Mouse (Mus musculus): ENCODE data around the gene Clint1. TPM values are rescaled to one million over a fixed set of nuclear protein-coding genes. Genes with fewer than 3 reads are reported as not detected.

The Clint1 gene
- polyA plus RNA-seq, 1 experiment from 2014 or later, result 41.6 TPM

DNA sequence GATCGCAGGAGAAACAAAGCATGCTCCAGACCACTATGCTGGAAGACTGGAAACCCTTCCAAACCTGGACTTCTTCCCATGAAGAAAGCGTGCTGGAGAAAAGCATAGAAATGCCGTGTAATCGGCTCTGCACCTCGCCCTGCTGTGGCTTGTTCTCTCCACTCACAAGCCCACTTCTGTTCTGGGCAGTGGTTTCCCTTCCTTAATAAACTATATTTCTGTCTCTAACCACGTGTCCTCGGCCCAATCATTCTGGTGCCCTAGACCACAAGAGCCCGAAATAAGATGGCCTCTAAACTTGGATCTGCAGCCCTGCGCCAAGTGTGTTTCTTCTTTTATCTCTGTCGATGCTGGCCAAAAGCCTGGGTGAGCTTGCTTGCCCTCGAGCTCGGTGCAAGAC, 44.0 kb upstream of the Clint1 start:
- Histone ChIP-seq H3K4me1 (ENCODE audit: insufficient read depth, low read depth, low read length) (no peaks in the 10 kb centered on the region), H3K36me3 (ENCODE audit: insufficient read depth, low read length) (no peaks in the 10 kb centered on the region), H3K9ac (replicated peaks; ENCODE audit: low read depth) (no peak overlapping the region), H3K4me3 (ENCODE audit: low read depth, low read length) (no peak overlapping the region), H3K27me3 (replicated peaks; ENCODE audit: insufficient read depth, low read length) (no peaks in the 10 kb centered on the region), H3K4me2 (replicated peaks; ENCODE audit: low read depth, low read length) (no peak overlapping the region), H3K27ac (ENCODE audit: low read length) (no peak overlapping the region), H3K9me3 (ENCODE audit: low read length) (no peaks in the 10 kb centered on the region)
- TF ChIP-seq EP300 (IDR thresholded peaks at IDR 0.05) (no peak), CTCF (IDR thresholded peaks at IDR 0.05) (no peak)
- DNase-seq (ENCODE audit: low spot score) (no peak), ATAC-seq (no peak)
- 65% methylated on average over 12 of the region's 12 CpGs for WGBS

DNA sequence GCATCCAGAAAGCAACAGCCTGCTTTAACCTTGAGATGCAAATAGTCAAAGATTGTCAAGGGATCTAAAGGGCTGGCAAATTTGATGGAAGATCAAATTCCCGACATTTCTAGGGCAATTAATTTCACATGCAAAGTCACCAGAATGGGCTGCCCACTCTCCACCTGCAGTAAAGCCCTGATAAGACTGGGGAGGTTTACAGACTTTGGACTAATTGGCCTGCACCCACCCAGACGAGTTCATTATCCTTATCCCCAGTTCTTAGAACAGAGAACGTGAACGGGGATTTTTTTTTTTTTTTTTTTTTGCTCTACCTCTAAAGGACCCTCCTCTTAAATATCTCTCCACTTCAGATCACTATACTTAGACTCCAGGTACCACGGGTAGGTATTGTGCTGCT, 42.4 kb upstream of the Clint1 start:
- ATAC-seq (no peak), DNase-seq (ENCODE audit: low spot score) (no peak)
- H3K4me2 ChIP-seq (replicated peaks; ENCODE audit: low read depth, low read length), result no peak overlapping the region
- H3K36me3 ChIP-seq (ENCODE audit: insufficient read depth, low read length), result no peaks in the 10 kb centered on the region
- TF ChIP-seq EP300 (IDR thresholded peaks at IDR 0.05) (no peak), CTCF (IDR thresholded peaks at IDR 0.05) (no peak)
- no peaks in the 10 kb centered on the region for H3K4me1 ChIP-seq (ENCODE audit: insufficient read depth, low read depth, low read length)
- no peaks in the 10 kb centered on the region for H3K27me3 ChIP-seq (replicated peaks; ENCODE audit: insufficient read depth, low read length)
- H3K9me3 ChIP-seq (ENCODE audit: low read length), result no peaks in the 10 kb centered on the region
- no peak overlapping the region for H3K9ac ChIP-seq (replicated peaks; ENCODE audit: low read depth)
- no peak overlapping the region for H3K27ac ChIP-seq (ENCODE audit: low read length)
- no peak overlapping the region for H3K4me3 ChIP-seq (ENCODE audit: low read depth, low read length)
- 47% methylated on average over 5 of the region's 5 CpGs for WGBS

DNA sequence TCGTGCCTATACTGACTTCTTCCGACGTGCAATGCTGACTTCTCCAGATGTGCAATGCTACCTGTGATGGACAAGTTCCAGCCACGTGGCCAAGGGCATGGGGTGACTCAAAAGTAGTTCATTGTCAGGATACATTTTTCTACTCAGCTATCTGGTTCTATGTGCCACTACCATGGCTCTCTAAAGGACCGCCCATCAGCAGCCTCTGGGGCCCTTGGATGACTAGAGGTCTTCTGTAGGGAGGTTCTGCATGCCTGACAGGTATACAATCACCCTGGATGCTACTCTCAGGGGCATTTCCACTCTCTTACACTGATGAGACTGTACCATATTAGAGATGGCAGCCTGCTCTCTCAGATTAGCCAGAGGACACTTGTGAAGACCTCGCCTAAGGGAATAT, 41.8 kb upstream of the Clint1 start:
- H3K36me3 ChIP-seq (ENCODE audit: insufficient read depth, low read length), result no peaks in the 10 kb centered on the region
- TF ChIP-seq EP300 (IDR thresholded peaks at IDR 0.05) (no peak), CTCF (IDR thresholded peaks at IDR 0.05) (no peak)
- H3K9ac ChIP-seq (replicated peaks; ENCODE audit: low read depth), result no peak overlapping the region
- H3K4me2 ChIP-seq (replicated peaks; ENCODE audit: low read depth, low read length), result no peak overlapping the region
- no peaks in the 10 kb centered on the region for H3K27me3 ChIP-seq (replicated peaks; ENCODE audit: insufficient read depth, low read length)
- 84% methylated on average over 6 of the region's 6 CpGs for WGBS
- H3K4me3 ChIP-seq (ENCODE audit: low read depth, low read length), result no peak overlapping the region
- DNase-seq (ENCODE audit: low spot score) (no peak), ATAC-seq (no peak)
- no peak overlapping the region for H3K27ac ChIP-seq (ENCODE audit: low read length)
- no peaks in the 10 kb centered on the region for H3K9me3 ChIP-seq (ENCODE audit: low read length)
- H3K4me1 ChIP-seq (ENCODE audit: insufficient read depth, low read depth, low read length), result no peaks in the 10 kb centered on the region

DNA sequence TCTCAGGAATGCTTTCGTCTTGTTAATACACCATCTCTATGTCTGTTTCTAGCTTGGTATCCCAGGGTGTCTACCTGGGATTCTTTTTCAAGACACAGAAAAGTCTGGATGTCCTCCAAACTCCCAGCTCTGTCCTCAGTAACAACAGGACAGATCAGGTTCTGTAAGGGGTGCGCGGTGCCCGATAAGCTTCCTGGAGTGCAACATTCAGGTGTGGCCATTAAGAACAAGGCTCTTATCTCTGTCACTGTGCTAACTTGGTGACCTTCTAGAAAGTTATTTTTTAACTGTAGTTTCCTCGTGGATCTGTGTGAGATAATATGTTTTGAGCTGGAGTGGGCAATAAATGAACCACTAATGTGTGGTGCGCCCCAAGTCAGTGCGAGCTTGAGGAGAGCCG, 41.0 kb upstream of the Clint1 start:
- H3K9me3 ChIP-seq (ENCODE audit: low read length), result no peaks in the 10 kb centered on the region
- no peak overlapping the region for H3K4me2 ChIP-seq (replicated peaks; ENCODE audit: low read depth, low read length)
- TF ChIP-seq CTCF (IDR thresholded peaks at IDR 0.05), result no peak
- TF ChIP-seq EP300 (IDR thresholded peaks at IDR 0.05), result no peak
- WGBS, result 68% methylated on average over 8 of the region's 8 CpGs
- H3K36me3 ChIP-seq (ENCODE audit: insufficient read depth, low read length), result no peaks in the 10 kb centered on the region
- no peaks in the 10 kb centered on the region for H3K27me3 ChIP-seq (replicated peaks; ENCODE audit: insufficient read depth, low read length)
- no peak for DNase-seq (ENCODE audit: low spot score)
- H3K4me1 ChIP-seq (ENCODE audit: insufficient read depth, low read depth, low read length), result no peaks in the 10 kb centered on the region
- no peak overlapping the region for H3K9ac ChIP-seq (replicated peaks; ENCODE audit: low read depth)
- H3K27ac ChIP-seq (ENCODE audit: low read length), result no peak overlapping the region
- H3K4me3 ChIP-seq (ENCODE audit: low read depth, low read length), result no peak overlapping the region
- ATAC-seq, result no peak; the same call in 1 of the 2 replicates

DNA sequence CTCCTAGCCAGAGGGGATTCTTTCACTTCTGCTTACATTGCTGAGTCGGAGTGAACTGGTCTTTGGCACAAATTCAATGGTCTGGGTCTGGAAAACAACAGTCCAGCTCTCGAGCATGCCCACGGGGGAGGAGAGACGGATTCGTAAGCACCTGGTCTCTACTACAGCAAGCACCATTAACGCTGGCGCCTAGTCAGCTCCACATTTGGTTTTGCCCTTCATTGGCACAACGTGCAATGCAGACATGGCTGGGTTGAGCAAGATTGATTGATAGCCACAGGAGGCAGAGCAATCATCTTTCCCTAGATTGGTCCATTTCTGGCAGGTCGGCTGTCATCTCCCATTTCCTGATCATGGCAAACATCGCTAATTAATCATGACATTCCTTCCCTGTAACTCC, 36.2 kb upstream of the Clint1 start:
- Histone ChIP-seq H3K4me2 (replicated peaks; ENCODE audit: low read depth, low read length) (no peak overlapping the region), H3K36me3 (ENCODE audit: insufficient read depth, low read length) (no peaks in the 10 kb centered on the region), H3K27ac (ENCODE audit: low read length) (no peak overlapping the region), H3K9ac (replicated peaks; ENCODE audit: low read depth) (no peak overlapping the region), H3K9me3 (ENCODE audit: low read length) (no peaks in the 10 kb centered on the region), H3K4me1 (ENCODE audit: insufficient read depth, low read depth, low read length) (no peaks in the 10 kb centered on the region), H3K4me3 (ENCODE audit: low read depth, low read length) (no peak overlapping the region), H3K27me3 (replicated peaks; ENCODE audit: insufficient read depth, low read length) (no peaks in the 10 kb centered on the region)
- no peak for TF ChIP-seq CTCF (IDR thresholded peaks at IDR 0.05)
- TF ChIP-seq EP300 (IDR thresholded peaks at IDR 0.05), result no peak
- ATAC-seq (no peak), DNase-seq (ENCODE audit: low spot score) (no peak)
- 72% methylated on average over 10 of the region's 10 CpGs for WGBS

DNA sequence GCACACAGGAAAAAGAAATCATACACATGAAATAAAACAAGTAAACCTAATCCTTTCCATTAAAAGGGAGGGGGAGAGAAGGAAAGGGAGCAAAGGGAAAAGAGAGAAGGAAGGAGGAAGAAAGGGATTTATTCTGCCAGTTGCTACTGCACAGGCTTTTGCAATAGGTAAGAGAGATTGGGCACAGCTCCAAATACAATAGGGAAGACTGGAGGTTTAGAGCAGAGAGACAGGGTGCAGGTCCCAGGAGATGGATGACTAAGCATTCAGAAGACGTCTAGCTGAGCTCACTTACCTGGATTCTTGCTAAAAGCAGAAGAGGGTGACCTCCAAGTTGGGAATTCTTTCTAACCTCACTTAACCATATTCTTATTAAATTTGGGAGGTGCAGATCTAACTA, 35.1 kb upstream of the Clint1 start:
- Histone ChIP-seq H3K4me1 (ENCODE audit: insufficient read depth, low read depth, low read length) (no peaks in the 10 kb centered on the region), H3K4me2 (replicated peaks; ENCODE audit: low read depth, low read length) (no peak overlapping the region), H3K9ac (replicated peaks; ENCODE audit: low read depth) (no peak overlapping the region), H3K27ac (ENCODE audit: low read length) (no peak overlapping the region), H3K4me3 (ENCODE audit: low read depth, low read length) (no peak overlapping the region), H3K9me3 (ENCODE audit: low read length) (no peaks in the 10 kb centered on the region), H3K36me3 (ENCODE audit: insufficient read depth, low read length) (no peaks in the 10 kb centered on the region), H3K27me3 (replicated peaks; ENCODE audit: insufficient read depth, low read length) (no peaks in the 10 kb centered on the region)
- TF ChIP-seq CTCF (IDR thresholded peaks at IDR 0.05) (no peak), EP300 (IDR thresholded peaks at IDR 0.05) (no peak)
- WGBS, result 29% methylated on average over 1 of the region's 1 CpGs
- ATAC-seq, result peak; percentile 59; the same call in 1 of the 2 replicates
- DNase-seq (ENCODE audit: low spot score), result peak; percentile 72

DNA sequence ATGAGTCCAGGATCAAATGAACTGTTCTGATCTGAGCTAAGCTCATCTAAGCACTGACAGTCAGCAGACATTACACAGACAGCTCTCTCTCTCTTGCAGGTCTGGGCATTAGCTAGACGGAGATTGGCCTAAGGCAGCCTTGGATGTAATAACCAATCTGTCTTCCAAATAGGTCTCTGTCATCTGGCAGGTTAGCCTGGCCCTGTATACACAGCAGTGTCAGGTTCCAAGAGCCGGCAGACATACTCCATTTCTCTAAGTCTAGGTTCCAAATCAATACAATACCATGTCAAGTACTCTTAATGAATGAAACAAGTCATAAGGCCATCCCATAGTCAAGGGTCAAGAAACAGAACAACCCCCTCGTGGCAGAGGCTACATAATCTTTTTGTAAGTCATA, 33.9 kb upstream of the Clint1 start:
- H3K27me3 ChIP-seq (replicated peaks; ENCODE audit: insufficient read depth, low read length), result no peaks in the 10 kb centered on the region
- no peak overlapping the region for H3K4me3 ChIP-seq (ENCODE audit: low read depth, low read length)
- no peak overlapping the region for H3K4me2 ChIP-seq (replicated peaks; ENCODE audit: low read depth, low read length)
- WGBS, result 39% methylated on average over 3 of the region's 3 CpGs
- no peak for TF ChIP-seq CTCF (IDR thresholded peaks at IDR 0.05)
- TF ChIP-seq EP300 (IDR thresholded peaks at IDR 0.05), result no peak
- DNase-seq (ENCODE audit: low spot score) (no peak), ATAC-seq (no peak)
- H3K36me3 ChIP-seq (ENCODE audit: insufficient read depth, low read length), result no peaks in the 10 kb centered on the region
- no peak overlapping the region for H3K27ac ChIP-seq (ENCODE audit: low read length)
- no peak overlapping the region for H3K9ac ChIP-seq (replicated peaks; ENCODE audit: low read depth)
- no peaks in the 10 kb centered on the region for H3K9me3 ChIP-seq (ENCODE audit: low read length)
- H3K4me1 ChIP-seq (ENCODE audit: insufficient read depth, low read depth, low read length), result no peaks in the 10 kb centered on the region
